Mouse (Mus musculus) CD4-positive, CD25-positive, alpha-beta regulatory T cell, adult 2 months (primary cell): ENCODE data around the gene 9430038I01Rik.
"Not testable (repeated sequence)": the region's sequence is repeated elsewhere in the genome, so short reads cannot be mapped to it uniquely, and the experiment has no call there.

Source experiments
- DNase-seq: peaks from one replicate; pipeline ENCODE4 v3.0.0-alpha.2; 2012; ENCODE audit warnings: low read depth, low spot score

9430038I01Rik gene

GRCm38 (mm10) chr7:137410337-137411197 is at the start of gene 9430038I01Rik:
Gene 9430038I01Rik, minus strand, starts transcription at chr7:137410762.
- peak; percentile 96 for DNase-seq

GRCm38 (mm10) chr7:137445321-137445720 is 34.8 kb upstream of the 9430038I01Rik start:
- no peak for DNase-seq

- no peak for DNase-seq
Observed at GRCm38 (mm10) chr7:137442951-137443350, 32.4 kb upstream of the 9430038I01Rik start.

- DNase-seq = not testable (repeated sequence)
Observed at GRCm38 (mm10) chr7:137438962-137439361, 28.4 kb upstream of the 9430038I01Rik start.

GRCm38 (mm10) chr7:137438179-137438550 is 27.6 kb upstream of the 9430038I01Rik start:
- DNase-seq = peak; percentile 42

GRCm38 (mm10) chr7:137437440-137438178 is 27.0 kb upstream of the 9430038I01Rik start, which contains the start of gene Glrx3:
Gene Glrx3, plus strand, starts transcription at chr7:137437614.
- peak; percentile 97 for DNase-seq

GRCm38 (mm10) chr7:137436901-137437300 is 26.3 kb upstream of the 9430038I01Rik start:
- no peak for DNase-seq

- DNase-seq = no peak
Observed at GRCm38 (mm10) chr7:137431769-137432603, 21.4 kb upstream of the 9430038I01Rik start.

GRCm38 (mm10) chr7:137426693-137427092 is 16.1 kb upstream of the 9430038I01Rik start:
- DNase-seq = no peak

- no peak for DNase-seq
Observed at GRCm38 (mm10) chr7:137421236-137421635, 10.7 kb upstream of the 9430038I01Rik start.

- DNase-seq = no peak
Observed at GRCm38 (mm10) chr7:137420550-137420949, 10.0 kb upstream of the 9430038I01Rik start.

GRCm38 (mm10) chr7:137414710-137415109 is 4.1 kb upstream of the 9430038I01Rik start:
- DNase-seq = peak; percentile 46

- no peak for DNase-seq
Observed at GRCm38 (mm10) chr7:137407428-137408058, 3.0 kb downstream of the 9430038I01Rik start.

GRCm38 (mm10) chr7:137404146-137404545 is 6.4 kb downstream of the 9430038I01Rik start:
- DNase-seq = no peak

- no peak for DNase-seq
Observed at GRCm38 (mm10) chr7:137398973-137399372, 11.6 kb downstream of the 9430038I01Rik start.

GRCm38 (mm10) chr7:137397361-137397910 is 13.1 kb downstream of the 9430038I01Rik start:
- no peak for DNase-seq

GRCm38 (mm10) chr7:137395421-137395820 is 15.1 kb downstream of the 9430038I01Rik start:
- no peak for DNase-seq

- no peak for DNase-seq
Observed at GRCm38 (mm10) chr7:137387863-137388262, 22.7 kb downstream of the 9430038I01Rik start.

GRCm38 (mm10) chr7:137374996-137375395 is 35.6 kb downstream of the 9430038I01Rik start:
- DNase-seq = no peak

GRCm38 (mm10) chr7:137371770-137372169 is 38.8 kb downstream of the 9430038I01Rik start:
- DNase-seq = no peak

GRCm38 (mm10) chr7:137370175-137370574 is 40.4 kb downstream of the 9430038I01Rik start:
- no peak for DNase-seq
